Mouse (Mus musculus) thymus, postnatal 4 days (tissue): ENCODE results near the gene Spock3.
"Not testable (repeated sequence)": the region's sequence is repeated elsewhere in the genome, so short reads cannot be mapped to it uniquely, and the experiment has no call there.

ENCODE experiments used
- DNase-seq: peaks from one replicate; pipeline ENCODE4 v3.0.0; 2021

Spock3 gene

GRCm38 (mm10) chr8:62950709-62951108 is at the start of gene Spock3:
TSS of gene Spock3 (plus strand) at chr8:62951009.
- no peak for DNase-seq

GRCm38 (mm10) chr8:62951173-62952134 is 645 bp downstream of the Spock3 start:
- peak; percentile 5 for DNase-seq

GRCm38 (mm10) chr8:62952481-62952880 is 1.7 kb downstream of the Spock3 start:
- no peak for DNase-seq

- no peak for DNase-seq
Measured at GRCm38 (mm10) chr8:62962608-62963007, 11.8 kb downstream of the Spock3 start.

GRCm38 (mm10) chr8:62969802-62970372 is 19.1 kb downstream of the Spock3 start:
- DNase-seq = no peak

GRCm38 (mm10) chr8:63088984-63089383 is 138.2 kb downstream of the Spock3 start:
- DNase-seq = no peak

GRCm38 (mm10) chr8:63098200-63098599 is 147.4 kb downstream of the Spock3 start:
- no peak for DNase-seq

GRCm38 (mm10) chr8:63109761-63110160 is 159.0 kb downstream of the Spock3 start:
- DNase-seq = no peak

- DNase-seq = no peak
Measured at GRCm38 (mm10) chr8:63112919-63113318, 162.1 kb downstream of the Spock3 start.

GRCm38 (mm10) chr8:63120508-63120907 is 169.7 kb downstream of the Spock3 start:
- no peak for DNase-seq

- DNase-seq = no peak
Measured at GRCm38 (mm10) chr8:63135406-63135805, 184.6 kb downstream of the Spock3 start.

GRCm38 (mm10) chr8:63163861-63164260 is 213.1 kb downstream of the Spock3 start:
- DNase-seq = not testable (repeated sequence)

- DNase-seq = no peak
Measured at GRCm38 (mm10) chr8:63165326-63165725, 214.5 kb downstream of the Spock3 start.

GRCm38 (mm10) chr8:63169956-63170355 is 219.1 kb downstream of the Spock3 start:
- DNase-seq = no peak

GRCm38 (mm10) chr8:63181272-63181671 is 230.5 kb downstream of the Spock3 start:
- DNase-seq = no peak

GRCm38 (mm10) chr8:63258812-63259385 is 308.1 kb downstream of the Spock3 start:
- no peak for DNase-seq

- no peak for DNase-seq
Measured at GRCm38 (mm10) chr8:63262516-63262915, 311.7 kb downstream of the Spock3 start.

- DNase-seq = no peak
Measured at GRCm38 (mm10) chr8:63335366-63335765, 384.6 kb downstream of the Spock3 start.

GRCm38 (mm10) chr8:63368580-63368979 is 417.8 kb downstream of the Spock3 start:
- DNase-seq = no peak

GRCm38 (mm10) chr8:63397659-63398058 is 446.9 kb downstream of the Spock3 start:
- no peak for DNase-seq
